Mouse (Mus musculus): ENCODE results near the gene Trmt1. TPM values are rescaled to one million over a fixed set of nuclear protein-coding genes. Genes with fewer than 3 reads are reported as not detected.

Trmt1 gene
- total and polyA plus RNA-seq, 3 experiments = 77.0 to 160 (median 157) TPM

DNA sequence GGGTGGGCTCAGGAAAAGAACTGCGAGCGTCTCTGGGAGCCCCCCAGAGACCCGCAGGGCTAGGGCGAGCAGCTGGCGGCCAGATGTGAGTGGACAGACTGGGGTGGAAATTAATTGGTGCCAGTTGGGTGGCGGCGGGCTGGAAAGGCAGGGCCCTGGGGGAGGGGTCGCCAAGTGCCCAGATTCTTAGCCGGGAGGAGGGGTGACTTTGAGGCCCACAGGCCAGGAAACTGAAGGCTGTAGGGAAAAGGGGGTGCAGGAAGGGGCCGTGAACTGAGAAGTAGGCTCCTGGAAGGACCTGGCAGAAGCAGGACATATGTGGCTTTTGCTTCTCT, 29.9 kb upstream of the Trmt1 start:
- Histone ChIP-seq H3K36me3 (replicated peaks in 1 of 2; ENCODE audit: control insufficient read depth in 1 of 2, insufficient read depth in 1 of 2, low read length in 1 of 2) (no peaks in the 10 kb centered on the region), H3K9me3 (replicated peaks; ENCODE audit: low read length) (no peaks in the 10 kb centered on the region), H3K4me1 (ENCODE audit: control insufficient read depth in 1 of 2, insufficient read depth in 2 of 2) (peaks cover 9 to 36% of the 10 kb centered on the region in 2 experiments), H3K79me2 (replicated peaks; ENCODE audit: control insufficient read depth, extremely low read depth, insufficient read depth, poor library complexity, severe bottlenecking) (peaks cover 10% of the 10 kb centered on the region), H3K4me3 (replicated peaks in 1 of 3; ENCODE audit: low read depth in 2 of 3, low read length in 2 of 3, poor library complexity in 1 of 3) (no peak overlapping the region), H3K4me2 (ENCODE audit: insufficient read depth, low read depth, poor library complexity, severe bottlenecking) (no peak overlapping the region), H3K27me3 (replicated peaks) (no peaks in the 10 kb centered on the region), H3K9ac (ENCODE audit: insufficient read depth, low read depth) (0 out of 2 replicates have a peak overlapping the region, but pooled peaks have one; percentile 4), H3K27ac (ENCODE audit: insufficient read depth, low read depth) (no peak overlapping the region)
- DNase-seq (ENCODE audit: extremely low read depth) = no peak
- dilution Hi-C loops (cut with MboI; ENCODE audit: extremely low pct_ligation_motif_present, extremely low pct_unique_long_range_greater_than_20kb, low sequenced_read_pairs) (no loop called here), in situ Hi-C loops (cut with MboI; ENCODE audit: low pct_ligation_motif_present, low pct_unique_long_range_greater_than_20kb, low sequenced_read_pairs) (no loop called here)
- TF ChIP-seq UBTF (IDR thresholded peaks at IDR 0.05; ENCODE audit: low read depth, low read length) = no peak
- no peak for TF ChIP-seq MAFK (IDR thresholded peaks at IDR 0.05; ENCODE audit: insufficient replicate concordance, low read length)
- TF ChIP-seq ZNF384 (IDR thresholded peaks at IDR 0.05; ENCODE audit: low read depth, low read length) = no peak
- no peak for TF ChIP-seq MEF2A (IDR thresholded peaks at IDR 0.05; ENCODE audit: borderline replicate concordance, low read depth, low read length)
- no peak for TF ChIP-seq IRF4 (IDR thresholded peaks at IDR 0.05; ENCODE audit: low read depth, low read length)
- no peak for TF ChIP-seq SIN3A (IDR thresholded peaks at IDR 0.05; ENCODE audit: low read length)
- TF ChIP-seq CTCF (conservative IDR thresholded peaks at IDR 0.05 in 1 of 2, IDR thresholded peaks at IDR 0.05 in 1 of 2; ENCODE audit: low read depth in 2 of 2, low read length in 2 of 2) = no peak
- TF ChIP-seq MYC (IDR thresholded peaks at IDR 0.05; ENCODE audit: low read depth, low read length) = no peak
- no peak for TF ChIP-seq NELFE (IDR thresholded peaks at IDR 0.05; ENCODE audit: low read depth, low read length)
- TF ChIP-seq RCOR1 (conservative IDR thresholded peaks at IDR 0.05; ENCODE audit: low read depth, low read length) = no peak

- H3K4me3 ChIP-seq (replicated peaks in 1 of 3; ENCODE audit: low read depth in 2 of 3, low read length in 2 of 3, poor library complexity in 1 of 3) = peak overlapping the region in 2 of 3 experiments; percentile 6 to 11
- H3K9ac ChIP-seq (ENCODE audit: insufficient read depth, low read depth) = peak overlapping the region; percentile 38; the same call in 1 of the 2 replicates
- H3K79me2 ChIP-seq (replicated peaks; ENCODE audit: control insufficient read depth, extremely low read depth, insufficient read depth, poor library complexity, severe bottlenecking) = peaks cover 15% of the 10 kb centered on the region
- H3K4me2 ChIP-seq (ENCODE audit: insufficient read depth, low read depth, poor library complexity, severe bottlenecking) = peak overlapping the region; percentile 18
- peaks cover 7 to 36% of the 10 kb centered on the region in 2 experiments for H3K4me1 ChIP-seq (ENCODE audit: control insufficient read depth in 1 of 2, insufficient read depth in 2 of 2)
- H3K36me3 ChIP-seq (replicated peaks in 1 of 2; ENCODE audit: control insufficient read depth in 1 of 2, insufficient read depth in 1 of 2, low read length in 1 of 2) = no peaks in the 10 kb centered on the region
- no peaks in the 10 kb centered on the region for H3K27me3 ChIP-seq (replicated peaks)
- dilution Hi-C loops (cut with MboI; ENCODE audit: extremely low pct_ligation_motif_present, extremely low pct_unique_long_range_greater_than_20kb, low sequenced_read_pairs) (no loop called here), in situ Hi-C loops (cut with MboI; ENCODE audit: low pct_ligation_motif_present, low pct_unique_long_range_greater_than_20kb, low sequenced_read_pairs) (no loop called here)
- DNase-seq (ENCODE audit: extremely low read depth) = peak; percentile 60
- H3K9me3 ChIP-seq (replicated peaks; ENCODE audit: low read length) = no peaks in the 10 kb centered on the region
- H3K27ac ChIP-seq (ENCODE audit: insufficient read depth, low read depth) = no peak overlapping the region
- TF ChIP-seq SMC3 (IDR thresholded peaks at IDR 0.05; ENCODE audit: low read depth, low read length) (no peak), JUND (conservative IDR thresholded peaks at IDR 0.05; ENCODE audit: low read depth, low read length) (no peak), E2F4 (IDR thresholded peaks at IDR 0.05; ENCODE audit: insufficient replicate concordance, low read depth, low read length) (0 out of 2 replicates have a peak, but pooled peaks have one; percentile 35), MAX (IDR thresholded peaks at IDR 0.05; ENCODE audit: low read length) (no peak), BHLHE40 (IDR thresholded peaks at IDR 0.05; ENCODE audit: low read depth, low read length) (peak; percentile 74), POLR2AphosphoS2 (IDR thresholded peaks at IDR 0.05; ENCODE audit: low read depth, low read length) (no peak), HCFC1 (IDR thresholded peaks at IDR 0.05; ENCODE audit: low read depth, low read length) (no peak), TBP (conservative IDR thresholded peaks at IDR 0.05; ENCODE audit: low read depth, low read length) (0 out of 2 replicates have a peak, but pooled peaks have one; percentile 26), JUN (IDR thresholded peaks at IDR 0.05; ENCODE audit: insufficient read depth, low read depth, low read length) (no peak), TCF12 (IDR thresholded peaks at IDR 0.05; ENCODE audit: low read depth, low read length) (peak; percentile 51; the same call in 1 of the 2 replicates), ZKSCAN1 (IDR thresholded peaks at IDR 0.05; ENCODE audit: borderline replicate concordance, low read depth, low read length) (no peak), IRF4 (IDR thresholded peaks at IDR 0.05; ENCODE audit: low read depth, low read length) (peak; percentile 47; the same call in 1 of the 2 replicates), POLR2A (IDR thresholded peaks at IDR 0.05; ENCODE audit: low read depth, low read length) (peak; percentile 41; the same call in 1 of the 2 replicates), MAFK (IDR thresholded peaks at IDR 0.05; ENCODE audit: insufficient replicate concordance, low read length) (no peak), MYC (IDR thresholded peaks at IDR 0.05; ENCODE audit: low read depth, low read length) (no peak), NRF1 (IDR thresholded peaks at IDR 0.05; ENCODE audit: low read depth, low read length) (no peak), ZNF384 (IDR thresholded peaks at IDR 0.05; ENCODE audit: low read depth, low read length) (no peak), NELFE (IDR thresholded peaks at IDR 0.05; ENCODE audit: low read depth, low read length) (no peak), MXI1 (IDR thresholded peaks at IDR 0.05; ENCODE audit: low read depth, low read length) (no peak), SIN3A (IDR thresholded peaks at IDR 0.05; ENCODE audit: low read length) (no peak), KAT2A (IDR thresholded peaks at IDR 0.05; ENCODE audit: insufficient replicate concordance, low read length) (no peak), CTCF (conservative IDR thresholded peaks at IDR 0.05 in 1 of 2, IDR thresholded peaks at IDR 0.05 in 1 of 2; ENCODE audit: low read depth in 2 of 2, low read length in 2 of 2) (no peak), ETS1 (conservative IDR thresholded peaks at IDR 0.05; ENCODE audit: low read depth, low read length) (peak; percentile 53), RCOR1 (conservative IDR thresholded peaks at IDR 0.05; ENCODE audit: low read depth, low read length) (no peak; the same call in 1 of the 2 replicates), MEF2A (IDR thresholded peaks at IDR 0.05; ENCODE audit: borderline replicate concordance, low read depth, low read length) (peak; percentile 70), UBTF (IDR thresholded peaks at IDR 0.05; ENCODE audit: low read depth, low read length) (no peak), USF2 (conservative IDR thresholded peaks at IDR 0.05; ENCODE audit: low read depth, low read length) (no peak), CHD2 (IDR thresholded peaks at IDR 0.05; ENCODE audit: low read length) (no peak), MAZ (IDR thresholded peaks at IDR 0.05; ENCODE audit: low read depth, low read length) (no peak), ZC3H11A (IDR thresholded peaks at IDR 0.05; ENCODE audit: low read depth, low read length) (no peak)
Measured at GRCm38 (mm10) chr8:84656641-84657126, 29.4 kb upstream of the Trmt1 start.
